Mouse (Mus musculus) midbrain, embryonic 15.5 days (tissue): ENCODE results near the gene Pbdc1. TPM values are rescaled to one million over a fixed set of nuclear protein-coding genes. Genes with fewer than 3 reads are reported as not detected.
"Not testable (repeated sequence)": the region's sequence is repeated elsewhere in the genome, so short reads cannot be mapped to it uniquely, and the experiment has no call there.

Experiments used
- ATAC-seq: fragments of 200-750 bp; cut with Nextera tagmentation; replicated peaks from 2 replicates; pipeline ENCODE4 v1.8.0; 2017; ENCODE audit warnings: moderate TSS enrichment
- H3K27ac ChIP-seq: fragments of 300-500 bp; sonication (generic); 2 replicates; pipeline ENCODE4 v1.5.1; 2015; ENCODE audit warnings: mild to moderate bottlenecking, inconsistent platforms
- H3K27me3 ChIP-seq: fragments of 300-500 bp; sonication (generic); replicated peaks from 2 replicates; pipeline ENCODE4 v1.6.1; 2015; ENCODE audit warnings: inconsistent platforms
- H3K36me3 ChIP-seq: fragments of 300-500 bp; sonication (generic); replicated peaks from 2 replicates; pipeline ENCODE4 v1.6.1; 2015; ENCODE audit warnings: inconsistent platforms
- H3K4me1 ChIP-seq: fragments of 300-500 bp; sonication (generic); 2 replicates; pipeline ENCODE4 v1.6.1; 2015; ENCODE audit warnings: inconsistent platforms
- H3K4me2 ChIP-seq: fragments of 300-500 bp; sonication (generic); 2 replicates; pipeline ENCODE4 v1.6.1; 2015; ENCODE audit warnings: inconsistent platforms, mild to moderate bottlenecking, moderate library complexity
- H3K4me3 ChIP-seq: fragments of 300-500 bp; sonication (generic); 2 replicates; pipeline ENCODE4 v1.5.1; 2015; ENCODE audit warnings: mild to moderate bottlenecking, inconsistent platforms
- H3K9ac ChIP-seq: fragments of 300-500 bp; sonication (generic); 2 replicates; pipeline ENCODE4 v1.6.1; 2015; ENCODE audit warnings: mild to moderate bottlenecking, inconsistent platforms
- H3K9me3 ChIP-seq: fragments of 300-500 bp; sonication (generic); 2 replicates; pipeline ENCODE4 v1.6.1; 2016; ENCODE audit warnings: inconsistent platforms
- WGBS: fragments of 180-500 bp; shearing (Covaris S2); methylation state at CpG from one replicate; pipeline ENCODE4 v1.1.7; 2015; ENCODE audit warnings: mixed read lengths; 5-methylcytosine and 5-hydroxymethylcytosine counted together
- polyA plus RNA-seq: library from polyadenylated mRNA; unstranded; fragments of >200 nt; fragmentation: Nextera tagmentation; extraction: Ambion mirVana; gene quantifications from 2 replicates; pipeline ENCODE4 v1.2.1, GENCODE M21; 2015

The Pbdc1 gene
- polyA plus RNA-seq: 30.0 and 30.2 TPM in 2 replicates

DNA sequence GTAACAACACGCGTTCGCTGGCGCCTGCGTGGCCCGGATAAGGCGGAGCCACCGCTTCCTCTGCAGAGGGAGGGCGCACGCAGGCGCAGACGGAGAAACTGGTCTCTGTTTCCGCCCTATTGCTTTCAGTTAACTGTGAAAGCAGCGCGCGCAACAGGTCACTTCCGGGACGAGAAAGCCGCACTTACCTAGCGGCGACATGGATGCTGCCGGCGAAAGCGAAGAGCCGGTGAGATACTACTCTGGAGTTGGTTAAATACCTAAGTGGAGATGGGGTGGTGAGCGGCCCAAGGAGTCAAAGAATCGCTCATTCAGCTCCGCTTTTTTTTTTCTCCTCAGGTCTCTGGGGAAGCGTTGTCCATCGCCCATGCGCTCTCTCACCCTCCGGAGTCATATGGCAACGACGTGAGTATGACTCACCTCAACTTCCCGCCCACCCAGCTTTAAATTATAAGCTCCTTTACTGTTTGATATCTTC lies at the start of gene Pbdc1:
Gene Pbdc1 (plus strand): TSS at position 142 of the 478 bp plus-strand sequence.
- peak within 1 kb of the TSS; percentile 21 for H3K9ac ChIP-seq
- peak; percentile 99 for ATAC-seq
- no peaks in the 10 kb centered on the region for H3K9me3 ChIP-seq
- H3K4me3 ChIP-seq: peak within 1 kb of the TSS; percentile 63
- H3K4me2 ChIP-seq: peak within 1 kb of the TSS; percentile 54
- no peaks in the 10 kb centered on the region for H3K27me3 ChIP-seq
- 0 out of 2 replicates have a peak, but pooled peaks cover 4% of the 10 kb centered on the region for H3K36me3 ChIP-seq
- peaks cover 6% of the 10 kb centered on the region for H3K4me1 ChIP-seq
- peak within 1 kb of the TSS; percentile 56 for H3K27ac ChIP-seq
- 4% methylated on average over 35 of the region's 35 CpGs for WGBS

DNA sequence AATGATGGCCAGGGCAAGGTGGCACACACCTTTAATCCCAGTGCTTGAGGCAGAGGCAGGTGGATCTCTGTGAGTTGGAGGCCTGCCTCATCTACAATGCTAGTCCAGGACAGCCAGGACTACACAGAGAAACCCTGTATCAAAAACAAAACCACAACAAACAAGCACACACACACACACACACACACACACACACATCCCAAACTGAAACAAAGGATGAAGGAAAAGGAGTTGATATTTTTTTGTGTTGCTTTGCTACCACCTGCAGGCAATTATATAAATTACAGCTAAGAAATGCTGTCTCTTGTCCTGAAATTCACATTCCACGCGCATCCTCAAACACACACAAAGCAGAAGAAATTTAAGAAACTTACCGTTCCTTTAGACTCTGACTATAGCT lies 41.9 kb upstream of the Pbdc1 start:
- no peak overlapping the region for H3K4me2 ChIP-seq
- H3K27me3 ChIP-seq: no peaks in the 10 kb centered on the region
- no peaks in the 10 kb centered on the region; the same call in 1 of the 2 replicates for H3K36me3 ChIP-seq
- H3K9me3 ChIP-seq: no peaks in the 10 kb centered on the region
- ATAC-seq: peak; percentile 56; the same call in 1 of the 2 replicates
- H3K4me1 ChIP-seq: no peaks in the 10 kb centered on the region
- H3K4me3 ChIP-seq: no peak overlapping the region
- 84% methylated on average over 3 of the region's 3 CpGs for WGBS
- H3K27ac ChIP-seq: no peak overlapping the region
- no peak overlapping the region for H3K9ac ChIP-seq

DNA sequence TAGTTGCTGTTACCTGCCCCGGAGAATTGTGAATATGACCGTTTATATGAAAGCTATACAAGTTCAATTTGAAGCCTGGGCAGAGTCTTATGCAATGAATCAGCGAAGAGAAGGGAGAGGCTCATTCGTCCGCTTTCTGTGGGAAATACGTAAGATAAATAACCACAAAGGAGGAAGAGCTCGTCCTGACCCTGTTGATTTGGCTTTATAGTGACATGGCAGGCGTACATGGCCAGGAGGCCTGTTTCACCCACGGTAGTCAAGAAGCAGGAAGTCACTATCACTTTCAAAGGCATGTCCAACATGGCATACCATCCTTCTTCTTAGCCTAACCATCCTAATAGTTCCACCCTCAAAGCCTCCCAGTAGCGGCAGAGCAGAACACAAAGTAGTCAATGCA lies 15.3 kb upstream of the Pbdc1 start:
- WGBS: 95% methylated on average over 10 of the region's 10 CpGs
- Histone ChIP-seq H3K9ac (no peak overlapping the region), H3K27me3 (no peaks in the 10 kb centered on the region), H3K4me3 (no peak overlapping the region), H3K36me3 (peaks cover 16% of the 10 kb centered on the region; the same call in 1 of the 2 replicates), H3K4me2 (no peak overlapping the region), H3K27ac (no peak overlapping the region), H3K4me1 (peaks cover 6% of the 10 kb centered on the region), H3K9me3 (no peaks in the 10 kb centered on the region)
- ATAC-seq: no peak

DNA sequence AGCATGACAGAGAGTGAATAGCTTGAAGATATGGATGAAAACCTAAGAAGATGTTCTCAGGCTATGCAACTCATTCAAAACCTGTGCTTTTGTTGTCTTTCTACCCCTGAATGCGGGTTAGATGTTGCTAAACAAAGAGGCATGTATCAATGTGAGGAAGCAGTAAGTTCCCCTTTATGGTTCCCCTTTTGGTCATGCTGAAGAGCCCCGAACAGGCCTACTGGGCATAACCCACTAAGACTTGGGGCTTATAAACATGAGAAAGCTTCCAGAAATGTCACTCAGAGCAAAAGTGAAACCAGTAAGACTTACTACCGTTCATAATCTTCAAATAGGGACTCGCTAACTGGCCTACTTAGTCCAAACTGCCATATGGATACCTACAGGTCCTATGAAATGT lies 14.8 kb upstream of the Pbdc1 start:
- H3K4me3 ChIP-seq: no peak overlapping the region
- H3K36me3 ChIP-seq: peaks cover 11% of the 10 kb centered on the region; the same call in 1 of the 2 replicates
- 91% methylated on average over 4 of the region's 4 CpGs for WGBS
- H3K9ac ChIP-seq: no peak overlapping the region
- no peaks in the 10 kb centered on the region for H3K9me3 ChIP-seq
- no peak overlapping the region for H3K4me2 ChIP-seq
- H3K4me1 ChIP-seq: peaks cover 7% of the 10 kb centered on the region
- no peaks in the 10 kb centered on the region for H3K27me3 ChIP-seq
- H3K27ac ChIP-seq: no peak overlapping the region
- no peak for ATAC-seq

DNA sequence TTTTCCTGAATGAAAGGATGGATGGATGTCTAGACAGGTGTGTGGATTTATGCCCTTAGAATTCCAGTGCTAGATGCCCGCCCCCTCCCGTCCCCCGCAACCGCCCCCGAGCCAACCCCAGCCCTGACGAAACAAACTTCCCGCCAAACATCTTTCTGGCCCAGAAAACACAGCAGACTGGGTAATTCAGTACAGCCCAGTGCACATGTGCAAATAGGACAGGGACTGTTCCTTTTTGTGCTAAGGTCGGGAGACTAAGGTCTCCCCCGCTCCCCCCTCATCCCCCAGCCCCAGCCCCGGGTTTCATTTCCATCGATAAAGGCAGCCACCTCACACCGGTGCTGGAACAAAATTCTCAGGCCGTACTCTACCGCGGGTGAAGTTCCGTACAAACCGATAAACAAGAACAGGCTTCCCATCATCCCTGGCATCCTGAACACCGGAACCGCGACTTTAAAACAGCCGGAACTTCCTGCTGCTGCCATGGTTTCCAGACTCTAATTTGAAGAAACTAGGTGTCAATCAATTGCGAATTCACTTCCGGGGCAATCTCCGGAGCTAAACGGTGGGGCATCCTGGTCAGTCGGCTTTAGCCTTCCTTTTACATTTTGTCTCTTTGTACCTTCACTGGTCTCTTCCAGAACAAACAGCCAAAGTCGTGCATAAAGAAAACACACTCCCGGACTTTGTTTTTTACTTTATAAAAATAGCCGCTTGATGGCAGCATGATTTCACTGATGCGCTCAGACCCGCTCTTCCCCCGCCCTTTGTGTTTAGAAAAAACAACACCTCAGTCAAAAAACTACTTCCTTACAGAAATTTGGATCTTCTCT lies 9.7 kb upstream of the Pbdc1 start:
- Histone ChIP-seq H3K4me3 (peak overlapping the region; percentile 67), H3K9ac (peak overlapping the region; percentile 53), H3K27me3 (no peaks in the 10 kb centered on the region), H3K9me3 (no peaks in the 10 kb centered on the region), H3K36me3 (peaks cover under 1% of the 10 kb centered on the region; the same call in 1 of the 2 replicates), H3K4me2 (peak overlapping the region; percentile 61), H3K27ac (peak overlapping the region; percentile 76), H3K4me1 (peaks cover 7% of the 10 kb centered on the region)
- 2% methylated on average over 32 of the region's 32 CpGs for WGBS
- ATAC-seq: peak; percentile 94

DNA sequence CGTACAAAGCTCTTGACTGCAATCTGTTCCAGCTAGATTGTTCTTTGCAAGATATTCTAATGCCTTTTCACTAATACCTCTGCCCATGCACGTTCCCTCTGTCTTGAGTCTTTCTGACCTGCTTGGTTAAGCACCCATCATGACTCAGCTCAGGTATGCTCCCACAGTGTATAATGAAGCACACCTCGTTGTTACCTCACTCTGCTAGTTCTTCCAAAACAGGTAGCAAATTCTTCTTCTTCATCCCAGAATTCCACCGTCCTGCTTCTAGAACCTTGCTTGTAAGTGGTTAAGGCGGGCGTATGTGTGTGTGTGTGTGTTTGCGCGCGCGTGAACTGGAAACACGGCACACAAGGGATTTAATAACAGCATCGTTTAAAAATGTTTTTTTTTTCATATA lies 405 bp upstream of the Pbdc1 start:
- ATAC-seq: peak; percentile 82
- Histone ChIP-seq H3K4me2 (peak overlapping the region; percentile 54), H3K4me3 (peak overlapping the region; percentile 63), H3K27me3 (no peaks in the 10 kb centered on the region), H3K4me1 (peaks cover 6% of the 10 kb centered on the region), H3K27ac (peak overlapping the region; percentile 28; the same call in 1 of the 2 replicates), H3K9ac (0 out of 2 replicates have a peak overlapping the region, but pooled peaks have one; percentile 9), H3K36me3 (0 out of 2 replicates have a peak, but pooled peaks cover 4% of the 10 kb centered on the region), H3K9me3 (no peaks in the 10 kb centered on the region)
- 8% methylated on average over 12 of the region's 12 CpGs for WGBS

DNA sequence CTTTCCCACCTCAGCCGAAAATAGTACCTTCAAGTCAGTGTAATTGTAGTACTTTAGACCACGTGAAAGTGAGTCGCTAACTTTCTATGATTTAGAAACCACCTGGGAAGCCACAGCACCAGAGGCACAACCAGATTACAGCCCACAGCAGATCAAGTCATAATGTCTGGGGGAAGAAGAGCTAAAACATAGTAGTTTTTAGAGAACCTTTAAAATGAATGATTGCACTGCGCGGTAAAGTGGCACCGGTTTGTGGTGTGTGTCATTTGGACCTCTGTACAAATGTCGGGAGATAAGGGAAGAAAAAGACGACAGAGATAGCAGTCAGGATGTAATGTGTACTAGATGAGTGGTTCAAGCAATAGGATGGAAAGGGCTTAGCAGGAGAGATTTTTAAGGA lies 540 bp downstream of the Pbdc1 start:
- Histone ChIP-seq H3K4me1 (peaks cover 6% of the 10 kb centered on the region), H3K9me3 (no peaks in the 10 kb centered on the region), H3K4me2 (peak overlapping the region; percentile 54), H3K27me3 (no peaks in the 10 kb centered on the region), H3K4me3 (peak overlapping the region; percentile 63), H3K9ac (peak overlapping the region; percentile 21), H3K36me3 (0 out of 2 replicates have a peak, but pooled peaks cover 4% of the 10 kb centered on the region), H3K27ac (no peak overlapping the region)
- WGBS: 9% methylated on average over 8 of the region's 8 CpGs
- no peak for ATAC-seq

DNA sequence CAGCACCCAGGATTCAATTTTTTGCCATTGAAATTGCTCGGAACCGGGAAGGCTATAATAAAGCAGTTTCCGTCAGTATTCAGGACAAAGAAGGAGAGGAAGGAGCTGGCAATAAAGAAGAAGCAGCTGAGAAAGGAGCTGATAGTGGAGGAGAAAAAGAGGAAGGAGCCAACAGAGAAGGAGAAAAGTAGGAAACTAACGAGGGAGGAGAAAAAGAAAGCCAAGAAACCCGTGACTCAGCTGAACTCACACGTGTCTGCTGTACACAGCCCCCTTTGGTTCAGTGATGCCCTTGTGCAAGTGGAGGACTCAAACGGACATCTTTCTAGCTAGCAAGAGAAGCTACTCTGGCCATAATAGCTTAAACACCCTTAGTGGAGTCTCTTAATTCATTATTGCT lies 3.5 kb downstream of the Pbdc1 start:
- 81% methylated on average over 7 of the region's 7 CpGs for WGBS
- H3K36me3 ChIP-seq, H3K27me3 ChIP-seq, H3K4me3 ChIP-seq, H3K4me1 ChIP-seq, ATAC-seq, H3K9me3 ChIP-seq, H3K4me2 ChIP-seq, H3K27ac ChIP-seq, H3K9ac ChIP-seq: not testable (repeated sequence)

DNA sequence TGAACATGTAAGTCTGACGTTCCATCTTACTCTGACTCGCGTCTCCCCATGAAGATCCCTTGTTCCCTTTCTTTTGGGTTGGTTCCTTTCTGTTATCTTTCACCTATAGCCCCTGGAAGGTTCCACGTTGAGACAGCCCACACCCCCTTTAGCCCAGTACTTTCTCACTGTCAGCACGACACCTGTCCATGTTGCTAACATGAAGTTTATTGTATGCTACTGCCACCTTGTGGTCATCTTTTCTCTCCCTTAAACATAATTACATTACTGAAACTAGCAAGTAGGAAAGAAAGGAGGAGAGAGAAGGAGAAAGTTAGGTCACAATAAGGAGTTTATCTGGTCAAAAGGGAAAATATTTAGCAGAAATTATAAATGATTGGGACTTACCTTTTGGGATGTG lies 24.6 kb downstream of the Pbdc1 start:
- Histone ChIP-seq H3K36me3 (no peaks in the 10 kb centered on the region), H3K4me2 (no peak overlapping the region), H3K4me1 (no peaks in the 10 kb centered on the region), H3K27me3 (no peaks in the 10 kb centered on the region), H3K9me3 (no peaks in the 10 kb centered on the region), H3K4me3 (no peak overlapping the region), H3K27ac (no peak overlapping the region), H3K9ac (no peak overlapping the region)
- WGBS: 46% methylated on average over 5 of the region's 5 CpGs
- ATAC-seq: peak; percentile 62

DNA sequence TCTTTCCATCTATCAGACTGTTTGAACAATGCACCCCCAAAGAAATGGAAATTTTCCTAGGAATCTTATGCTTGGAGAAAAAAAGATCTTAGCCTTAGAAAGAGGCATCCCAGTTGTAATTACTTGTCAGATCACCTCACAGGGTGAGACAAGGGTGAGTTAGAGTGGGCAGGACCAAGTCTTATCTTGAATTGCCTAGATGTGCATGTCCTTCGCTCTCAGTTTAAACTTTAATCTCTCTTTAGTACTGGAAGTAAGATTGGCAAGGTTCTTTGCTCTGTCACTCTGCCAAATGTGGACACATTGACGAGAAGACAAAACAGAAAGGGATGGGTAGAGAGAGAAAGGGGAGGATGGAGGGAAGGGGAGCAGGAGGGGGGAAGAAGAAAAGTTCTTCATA lies 35.4 kb downstream of the Pbdc1 start:
- WGBS: 58% methylated on average over 2 of the region's 2 CpGs
- Histone ChIP-seq H3K4me1 (no peaks in the 10 kb centered on the region), H3K4me3 (no peak overlapping the region), H3K27me3 (0 out of 2 replicates have a peak, but pooled peaks cover 10% of the 10 kb centered on the region), H3K36me3 (no peaks in the 10 kb centered on the region), H3K9me3 (no peaks in the 10 kb centered on the region), H3K9ac (no peak overlapping the region), H3K27ac (no peak overlapping the region), H3K4me2 (no peak overlapping the region)
- ATAC-seq: no peak

DNA sequence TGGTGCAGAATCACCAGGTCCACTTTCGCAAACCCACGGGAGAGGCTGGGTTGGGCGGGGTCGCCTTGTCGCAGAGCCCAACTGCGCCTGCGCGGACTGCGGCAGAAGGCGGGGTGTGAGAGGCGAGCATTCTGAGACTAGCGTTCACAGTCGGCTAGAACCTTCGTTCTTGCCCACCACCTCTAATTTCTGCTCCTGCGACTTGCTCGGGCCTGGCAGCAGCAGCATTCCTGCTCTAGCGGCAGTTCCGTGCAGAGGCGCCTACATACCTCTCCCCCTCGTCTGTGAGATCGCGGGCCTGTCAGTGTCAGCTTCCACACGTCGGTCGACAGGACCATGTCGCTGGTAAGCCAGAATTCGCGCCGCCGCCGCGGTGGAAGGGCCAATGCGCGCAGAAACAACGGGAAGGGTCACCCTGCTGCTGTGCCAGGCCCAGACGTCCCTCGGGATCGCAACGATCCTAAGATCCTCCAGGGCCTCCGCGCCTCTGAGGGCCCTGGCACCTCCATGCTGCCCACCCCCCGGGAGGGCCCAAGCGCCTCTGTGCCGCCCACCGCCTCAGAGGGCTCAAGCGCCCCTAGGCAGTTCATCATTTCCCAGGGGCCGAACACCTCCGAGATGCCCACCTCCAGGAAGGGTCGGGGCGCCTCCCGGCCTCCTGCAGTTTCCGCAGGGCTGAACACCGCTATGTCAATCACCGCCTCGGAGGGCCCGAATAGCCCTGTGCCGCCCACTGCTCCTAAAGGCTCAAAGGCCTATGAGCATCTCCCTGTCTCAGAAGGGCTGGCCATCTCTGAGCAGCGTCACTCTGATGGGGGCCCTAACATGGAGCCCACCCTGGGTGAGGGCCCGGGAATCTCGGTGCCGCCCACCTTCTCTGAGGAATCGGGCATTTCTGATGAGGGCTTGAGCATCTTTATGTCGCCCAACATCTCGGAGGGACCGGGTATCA lies 41.0 kb downstream of the Pbdc1 start, which contains the start of gene Magee1:
Gene Magee1 (plus strand): TSS at position 104 of the 952 bp plus-strand sequence.
- H3K4me3 ChIP-seq: peak within 1 kb of the TSS; percentile 76
- H3K27ac ChIP-seq: peak within 1 kb of the TSS; percentile 91
- H3K4me1 ChIP-seq: peaks cover 13% of the 10 kb centered on the region
- WGBS: 20% methylated on average over 65 of the region's 65 CpGs
- H3K36me3 ChIP-seq: no peaks in the 10 kb centered on the region
- peak within 1 kb of the TSS; percentile 63 for H3K4me2 ChIP-seq
- ATAC-seq: peak; percentile 82
- H3K9ac ChIP-seq: peak within 1 kb of the TSS; percentile 84
- peaks cover 27% of the 10 kb centered on the region for H3K27me3 ChIP-seq
- H3K9me3 ChIP-seq: no peaks in the 10 kb centered on the region
